Mouse (Mus musculus): ENCODE measurements at regions not wholly inside any gene's neighbourhood (a gene's known extent, or its start where the extent isn't known, plus 50 kb on each side); places are given as distances from the start of the nearest gene placed in this dataset.

DNA sequence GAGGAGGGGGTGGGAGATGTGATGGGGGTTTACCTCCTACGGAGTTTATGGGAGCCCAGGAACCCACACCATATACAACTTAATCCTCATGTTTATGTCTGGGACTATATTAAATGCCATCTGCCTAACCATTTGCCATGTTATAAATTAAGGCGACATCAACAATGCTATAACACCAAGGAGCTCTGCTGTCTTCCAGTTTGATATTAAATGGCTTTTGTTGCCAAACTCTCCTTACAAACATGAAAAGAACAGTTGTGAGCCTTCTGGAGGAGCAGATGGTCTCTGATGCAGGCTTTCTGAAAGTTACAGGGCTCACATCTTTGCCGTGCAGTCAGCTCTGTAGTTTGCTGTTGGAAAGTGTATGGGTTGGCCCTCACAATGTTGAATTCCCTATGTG, 470.3 kb upstream of the Sall1 start:
- no peak for TF ChIP-seq EP300 (IDR thresholded peaks at IDR 0.05; ENCODE audit: low read depth)
- TF ChIP-seq CTCF (IDR thresholded peaks at IDR 0.05; ENCODE audit: low read depth), result no peak

Measured in heart, postnatal 0 days (tissue).